Mouse (Mus musculus) spleen, postnatal 4 days (tissue): ENCODE data around the gene Tmed4.
"Not testable (repeated sequence)": the region's sequence is repeated elsewhere in the genome, so short reads cannot be mapped to it uniquely, and the experiment has no call there.

Experiments
- DNase-seq, 2 experiments: peaks; one replicate each; pipeline ENCODE4 v3.0.0; 2022; ENCODE audit warnings: low spot score in 2 of 2

The Tmed4 gene

DNA sequence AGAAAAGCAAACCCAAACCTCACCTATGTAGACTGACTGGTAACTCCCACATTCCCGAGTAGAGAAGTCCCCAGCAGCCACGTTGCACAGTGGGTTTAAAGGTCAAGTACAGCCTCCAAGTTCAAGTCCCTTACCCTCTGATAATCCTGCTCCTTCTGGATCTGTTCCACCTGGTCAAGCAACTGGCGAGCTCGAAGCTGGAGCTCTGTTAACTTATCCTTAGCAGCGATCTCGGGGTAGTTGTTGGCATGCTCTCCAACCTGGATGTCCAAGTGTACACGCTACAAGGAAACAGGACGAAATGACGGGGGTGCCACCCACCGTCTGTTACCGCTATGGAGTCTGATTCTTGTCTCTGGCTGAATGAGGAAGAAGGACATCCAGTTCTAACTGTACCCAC lies 1.1 kb downstream of the Tmed4 start:
- no peak for DNase-seq

GRCm38 (mm10) chr11:6267320-6268254 lies 7.1 kb downstream of the Tmed4 start, which contains the start of gene Ddx56:
TSS of gene Ddx56 (minus strand) at chr11:6267772.
- DNase-seq, result peak; percentile 88 to 94

DNA sequence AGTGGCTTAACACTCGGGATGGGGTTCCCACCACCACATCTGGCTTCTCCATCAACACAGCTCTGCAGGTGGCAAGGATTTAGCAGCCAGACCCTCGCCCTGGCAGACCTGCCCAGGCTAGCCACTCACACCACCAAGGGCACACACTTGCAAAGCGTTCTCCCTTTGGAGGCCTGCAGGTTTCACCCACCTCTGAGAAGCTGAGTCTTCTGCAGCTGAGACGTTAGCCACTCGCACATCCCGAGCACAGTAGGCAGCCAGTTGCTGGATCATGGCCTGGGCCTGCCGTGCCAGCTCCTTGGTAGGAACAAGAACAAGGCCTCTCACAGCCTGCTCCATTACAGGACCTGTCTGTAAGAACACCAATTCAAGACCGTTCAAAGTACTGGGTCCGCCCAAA lies 8.0 kb downstream of the Tmed4 start:
- DNase-seq, result no peak

DNA sequence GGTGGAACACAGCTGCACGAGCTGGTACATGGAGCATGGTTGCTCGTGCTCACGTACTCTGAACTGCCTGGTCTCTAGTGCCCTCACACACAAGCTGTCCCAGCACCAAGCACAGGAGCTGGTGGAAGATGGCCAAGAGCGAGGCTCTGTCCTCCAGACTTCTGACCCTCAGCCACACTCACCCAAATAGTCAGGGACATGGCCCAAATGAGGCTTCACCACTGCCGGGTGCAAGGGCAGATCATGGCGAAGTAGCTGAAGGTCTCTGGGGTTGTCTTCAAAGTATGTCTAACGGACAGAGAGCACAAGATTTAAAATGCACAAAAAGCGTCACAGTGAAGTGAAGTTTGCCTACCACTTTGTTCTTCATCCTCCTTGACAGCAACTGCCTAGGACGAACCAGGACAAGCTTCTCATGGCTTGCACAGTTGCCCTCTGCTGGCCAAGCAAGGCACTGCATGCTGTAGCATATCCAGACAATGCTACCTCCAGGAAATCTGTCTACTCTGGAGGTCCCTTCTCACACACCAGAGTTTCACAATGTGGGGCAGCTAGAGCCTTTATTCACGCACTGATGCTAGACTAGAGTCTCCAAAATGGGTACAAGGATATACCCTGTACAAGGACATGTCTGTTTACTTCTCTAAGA lies 13.1 kb downstream of the Tmed4 start:
- DNase-seq, result peak; percentile 59 to 89

GRCm38 (mm10) chr11:6259413-6259812 lies 15.3 kb downstream of the Tmed4 start:
- no peak for DNase-seq

DNA sequence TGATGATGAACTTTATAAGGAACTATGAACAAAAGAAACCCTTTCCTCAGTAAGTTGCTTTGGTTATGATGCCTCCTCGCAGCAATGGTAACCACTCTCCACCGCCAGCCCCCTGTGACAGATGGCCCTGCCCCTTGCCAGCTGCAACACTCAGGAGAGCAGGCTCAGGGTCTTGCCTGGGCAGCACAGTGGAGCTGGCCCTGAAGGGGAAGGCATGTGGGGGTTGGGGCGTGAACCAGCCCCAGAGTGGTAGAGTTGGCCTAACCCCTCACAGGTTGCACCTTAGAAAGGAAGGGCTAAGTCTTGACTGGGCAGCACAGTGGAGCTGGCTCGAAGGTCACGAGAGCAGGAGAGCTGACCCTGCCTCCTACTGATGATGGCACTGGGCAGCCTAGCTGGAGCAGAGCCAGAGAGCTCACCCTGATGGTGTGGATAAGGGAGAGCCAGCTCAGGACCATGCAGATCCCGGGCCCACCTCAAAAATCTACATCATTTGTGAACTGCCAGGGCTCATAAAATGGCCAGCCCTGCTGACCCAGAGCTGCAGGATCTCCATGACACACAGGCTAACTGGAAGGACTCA lies 18.1 kb downstream of the Tmed4 start:
- DNase-seq, result no peak

DNA sequence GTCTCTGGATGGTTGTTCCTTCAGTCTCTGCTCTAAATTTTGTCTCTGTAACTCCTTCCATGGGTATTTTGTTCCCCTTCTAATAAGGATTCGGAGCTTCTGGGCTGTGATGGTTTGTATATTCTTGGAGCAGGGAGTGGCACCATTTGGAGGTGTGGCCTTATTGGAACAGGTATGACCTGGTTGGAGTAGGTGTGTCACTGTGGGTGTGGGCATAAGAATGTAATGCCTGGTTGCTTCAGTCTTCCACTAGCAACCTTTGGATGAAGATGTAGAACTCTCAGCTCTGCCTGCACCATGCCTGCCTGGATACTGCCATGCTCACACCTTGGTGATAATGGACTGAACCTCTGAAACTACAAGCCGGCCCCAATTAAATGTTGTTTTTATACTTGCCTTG lies 20.1 kb downstream of the Tmed4 start:
- DNase-seq, result not testable (repeated sequence)

DNA sequence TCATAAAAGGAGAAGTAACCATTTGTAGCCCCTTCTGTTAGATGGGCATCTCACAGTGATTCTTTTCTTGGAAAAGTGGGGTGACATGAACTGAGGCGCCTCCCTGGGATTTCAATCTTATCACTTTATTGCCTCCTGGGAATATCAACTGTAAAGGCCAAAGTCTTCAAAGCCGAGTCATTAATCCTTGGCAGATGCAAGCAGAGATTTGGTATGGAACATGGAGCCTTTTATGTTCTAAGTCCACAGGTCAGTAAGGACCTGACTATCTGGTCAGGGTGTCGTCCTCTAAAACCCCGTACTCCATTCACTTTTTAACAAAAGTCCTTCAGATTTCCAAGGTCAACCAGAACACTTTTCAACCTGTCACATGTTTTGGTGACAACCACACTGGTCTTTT lies 21.8 kb downstream of the Tmed4 start:
- DNase-seq, result no peak

- DNase-seq, result no peak
These were observed 22.4 kb downstream of the Tmed4 start for GRCm38 (mm10) chr11:6252248-6252647.

- no peak for DNase-seq
These were observed 30.0 kb downstream of the Tmed4 start for GRCm38 (mm10) chr11:6244707-6245106.

- no peak for DNase-seq
These were observed 41.6 kb downstream of the Tmed4 start for GRCm38 (mm10) chr11:6233025-6233424.

DNA sequence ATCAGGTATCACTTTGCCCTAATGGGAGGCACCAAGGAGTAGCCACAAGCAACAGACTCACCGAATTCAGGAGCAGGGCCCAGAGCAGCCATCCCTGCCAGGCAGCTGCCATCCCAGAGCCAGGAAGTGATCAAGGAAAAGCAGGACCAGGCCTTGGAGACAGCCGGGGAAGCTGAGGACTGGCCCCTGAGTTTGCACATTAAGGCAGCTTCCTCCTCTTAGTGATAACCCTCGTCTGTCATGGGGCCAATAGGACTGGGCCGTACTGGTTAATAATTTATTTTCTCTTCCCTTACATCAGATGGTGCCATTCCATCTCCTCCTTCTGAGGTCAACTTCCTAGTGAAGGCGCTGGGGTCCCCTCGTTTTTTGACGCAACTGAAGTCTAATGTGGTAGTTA lies 44.7 kb downstream of the Tmed4 start, which contains the start of gene Npc1l1:
TSS of gene Npc1l1 (minus strand) at position 132 of the 400 bp plus-strand sequence.
- no peak for DNase-seq

DNA sequence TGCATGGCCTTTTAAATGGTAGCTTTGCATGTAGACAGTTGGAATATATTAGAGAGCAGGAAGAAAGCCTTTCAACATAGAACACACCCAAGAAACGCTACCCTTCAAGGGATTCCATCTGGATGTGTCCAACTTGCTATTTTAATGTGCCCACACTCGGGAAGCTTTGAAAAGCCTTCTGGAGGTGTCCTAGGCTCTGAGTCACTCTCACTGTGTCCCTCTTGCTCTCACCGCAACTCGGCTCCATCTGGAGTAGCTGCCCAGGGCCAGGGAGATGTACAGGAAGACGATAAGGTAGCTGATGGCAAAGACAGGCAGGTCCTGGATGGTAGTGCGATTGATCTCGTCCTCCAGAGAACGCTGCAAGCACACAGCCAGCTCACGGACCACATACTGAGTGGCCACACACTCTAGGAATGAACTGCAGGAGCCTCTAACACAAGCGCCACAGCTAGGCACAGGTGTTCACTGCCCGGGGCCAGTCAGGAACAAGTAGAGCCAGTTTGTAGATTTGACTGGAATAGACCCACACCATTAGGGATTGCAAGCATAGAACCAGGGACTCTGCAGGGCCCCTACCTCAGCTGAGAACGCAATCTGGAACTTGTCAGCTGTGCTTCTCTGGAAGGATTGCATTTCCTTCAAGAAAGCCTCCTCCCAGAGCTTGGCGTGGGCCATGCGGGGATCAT lies 50.0 kb downstream of the Tmed4 start:
- DNase-seq, result no peak

DNA sequence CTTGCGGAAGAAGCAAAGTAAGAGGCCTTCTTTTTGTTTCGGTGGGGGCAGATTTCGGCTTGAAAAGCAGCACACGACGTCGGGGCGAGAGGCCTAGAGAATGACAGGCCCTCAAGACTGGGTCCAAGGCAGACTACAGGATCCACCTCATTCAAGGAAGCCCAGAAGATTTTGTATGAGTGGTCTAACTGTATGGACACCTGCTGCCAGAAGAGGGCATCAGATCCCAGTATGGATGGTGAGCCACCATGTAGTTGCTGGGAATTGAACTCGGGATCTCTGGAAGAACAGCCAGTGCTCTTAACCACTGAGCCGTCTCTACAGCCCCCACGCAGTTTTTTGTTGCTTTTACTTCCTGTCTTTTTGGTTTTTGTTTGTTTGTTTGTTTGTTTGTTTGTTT lies 52.5 kb downstream of the Tmed4 start:
- DNase-seq, result no peak
